ENCODE assay signal across 18 mouse cellular contexts in the genomic region with DNA sequence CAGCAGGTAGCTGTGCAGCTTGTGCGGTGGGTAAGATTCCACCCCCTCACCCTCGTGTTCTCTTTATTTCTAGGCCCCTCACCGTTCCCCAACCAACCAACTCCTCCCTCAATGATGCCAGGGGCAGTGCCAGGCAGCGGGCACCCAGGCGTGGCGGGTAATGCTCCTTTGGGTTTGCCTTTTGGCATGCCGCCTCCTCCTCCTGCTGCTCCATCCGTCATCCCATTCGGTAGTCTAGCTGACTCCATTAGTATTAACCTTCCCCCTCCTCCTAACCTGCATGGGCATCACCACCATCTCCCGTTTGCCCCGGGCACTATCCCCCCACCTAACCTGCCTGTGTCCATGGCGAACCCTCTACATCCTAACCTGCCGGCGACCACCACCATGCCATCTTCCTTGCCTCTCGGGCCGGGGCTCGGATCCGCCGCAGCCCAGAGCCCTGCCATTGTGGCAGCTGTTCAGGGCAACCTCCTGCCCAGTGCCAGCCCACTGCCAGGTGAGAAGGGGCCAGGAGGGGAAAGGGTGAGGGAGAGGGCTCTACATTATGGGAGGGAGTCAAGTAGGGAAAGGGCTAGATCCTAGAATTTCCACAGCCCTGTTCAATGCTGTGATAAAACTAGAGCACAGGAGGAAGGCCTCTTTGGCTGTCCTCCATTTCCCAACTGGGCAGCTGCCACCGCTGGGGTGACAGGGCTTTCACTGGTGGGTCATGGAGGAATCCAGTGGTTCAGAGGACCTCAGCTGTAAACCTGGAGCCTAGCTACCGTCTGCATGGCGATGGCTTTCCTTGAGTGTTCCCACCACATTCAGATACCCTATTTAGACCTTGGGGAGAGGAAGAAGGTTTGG. TPM values are rescaled to one million over a fixed set of nuclear protein-coding genes. Genes with fewer than 3 reads are reported as not detected.
DNase-seq lines count a peak whose midpoint lies in the region; ATAC-seq and TF ChIP-seq lines count a peak whose summit lies in the region.
"Had no signal": no experiment of that assay in that cellular context is flagged by ENCODE, and none has a peak within 500 bp of the region (broad histone marks: within the 10 kb centered on the region; RNA-seq: fewer than 3 reads in every experiment).

No protein-coding gene starts in this region.

- no peak overlapping the region for H3K4me3 ChIP-seq in heart, embryonic 13.5 days
- H3K4me3 ChIP-seq in midbrain, embryonic 13.5 days (replicated peaks): no peak overlapping the region
- no peak overlapping the region for H3K4me3 ChIP-seq in midbrain, postnatal 0 days (ENCODE audit: low read depth, low read length)
- no peak overlapping the region for H3K4me3 ChIP-seq in intestine, embryonic 14.5 days (ENCODE audit: low read depth, low read length)
- H3K4me3 ChIP-seq: embryonic facial prominence, embryonic 15.5 days; heart, embryonic 15.5 days; limb, embryonic 13.5 days; megakaryocyte, embryonic 14.5 days; neural tube, embryonic 15.5 days had no signal

- intact Hi-C loops in heart, postnatal 36 days (cut with DNase I): loop anchor here (2.0 kb wide), 1 partner anchor 49 kb away; no protein-coding TSS in a partner anchor

- peaks cover 38% of the 10 kb centered on the region for H3K4me1 ChIP-seq in heart, embryonic 13.5 days
- peaks cover 32% of the 10 kb centered on the region for H3K4me1 ChIP-seq in midbrain, embryonic 13.5 days (replicated peaks)
- H3K4me1 ChIP-seq in midbrain, postnatal 0 days (ENCODE audit: insufficient read depth, low read length): peaks cover 9% of the 10 kb centered on the region; the same call in 1 of the 2 replicates
- H3K4me1 ChIP-seq in intestine, embryonic 14.5 days (replicated peaks; ENCODE audit: control insufficient read depth, insufficient read depth, low read length): peaks cover 14% of the 10 kb centered on the region; the same call in 1 of the 2 replicates

- no peaks in the 10 kb centered on the region for H3K9me3 ChIP-seq in heart, embryonic 13.5 days
- H3K9me3 ChIP-seq in midbrain, embryonic 13.5 days: no peaks in the 10 kb centered on the region
- no peaks in the 10 kb centered on the region for H3K9me3 ChIP-seq in midbrain, postnatal 0 days (ENCODE audit: low read length)
- no peaks in the 10 kb centered on the region for H3K9me3 ChIP-seq in intestine, embryonic 14.5 days (ENCODE audit: control insufficient read depth, low read length)
- H3K9me3 ChIP-seq: embryonic facial prominence, embryonic 15.5 days; heart, embryonic 15.5 days; limb, embryonic 13.5 days; megakaryocyte, embryonic 14.5 days; neural tube, embryonic 15.5 days had no signal

- no peak for TF ChIP-seq CTCF in midbrain, postnatal 0 days (IDR thresholded peaks at IDR 0.05)

- DNase-seq in heart, postnatal 36 days: no peak
- no peak for DNase-seq in midbrain, postnatal 0 days (ENCODE audit: low spot score)
- DNase-seq in intestine, embryonic 14.5 days (ENCODE audit: low spot score): no peak
- DNase-seq in spleen, adult 18-20 months: no peak
- no peak for DNase-seq in right cerebral cortex, postnatal 10 days (ENCODE audit: low spot score in 2 of 2)
- DNase-seq in layer of hippocampus, adult 9-10 months (ENCODE audit: low spot score): no peak
- DNase-seq: gastrocnemius, postnatal 14 days; kidney, postnatal 10 days; lung, adult 2 months; thymus, postnatal 14 days had no signal

- H3K27me3 ChIP-seq in heart, embryonic 13.5 days (replicated peaks): no peaks in the 10 kb centered on the region
- no peaks in the 10 kb centered on the region for H3K27me3 ChIP-seq in midbrain, embryonic 13.5 days
- no peaks in the 10 kb centered on the region for H3K27me3 ChIP-seq in midbrain, postnatal 0 days (ENCODE audit: insufficient read depth, low read length)
- no peaks in the 10 kb centered on the region for H3K27me3 ChIP-seq in intestine, embryonic 14.5 days (replicated peaks; ENCODE audit: control insufficient read depth, insufficient read depth, low read length)
- H3K27me3 ChIP-seq: embryonic facial prominence, embryonic 15.5 days; heart, embryonic 15.5 days; limb, embryonic 13.5 days; megakaryocyte, embryonic 14.5 days; neural tube, embryonic 15.5 days had no signal

- 90% methylated on average over 22 of the region's 22 CpGs for WGBS in heart, embryonic 13.5 days
- WGBS in midbrain, embryonic 13.5 days: 94% methylated on average over 22 of the region's 22 CpGs
- WGBS in midbrain, postnatal 0 days: 94% methylated on average over 22 of the region's 22 CpGs
- 90% methylated on average over 22 of the region's 22 CpGs for WGBS in intestine, embryonic 14.5 days

- peak overlapping the region; percentile 20; the same call in 1 of the 2 replicates for H3K27ac ChIP-seq in heart, embryonic 13.5 days (replicated peaks)
- 0 out of 2 replicates have a peak overlapping the region, but pooled peaks have one; percentile 9 for H3K27ac ChIP-seq in midbrain, embryonic 13.5 days
- H3K27ac ChIP-seq in midbrain, postnatal 0 days (ENCODE audit: low read depth, low read length): no peak overlapping the region
- peak overlapping the region; percentile 33; the same call in 1 of the 2 replicates for H3K27ac ChIP-seq in intestine, embryonic 14.5 days (ENCODE audit: low read depth)
- H3K27ac ChIP-seq: embryonic facial prominence, embryonic 15.5 days; limb, embryonic 13.5 days; neural tube, embryonic 15.5 days had no signal

- H3K4me2 ChIP-seq in heart, embryonic 13.5 days: no peak overlapping the region
- H3K4me2 ChIP-seq in midbrain, embryonic 13.5 days (replicated peaks): no peak overlapping the region
- H3K4me2 ChIP-seq in midbrain, postnatal 0 days (ENCODE audit: low read depth, low read length, poor library complexity, severe bottlenecking): no peak overlapping the region
- H3K4me2 ChIP-seq in intestine, embryonic 14.5 days (ENCODE audit: low read length): no peak overlapping the region
- H3K4me2 ChIP-seq: embryonic facial prominence, embryonic 15.5 days; heart, embryonic 15.5 days; limb, embryonic 13.5 days; neural tube, embryonic 15.5 days had no signal

- H3K36me3 ChIP-seq in heart, embryonic 13.5 days: peaks cover 93% of the 10 kb centered on the region
- H3K36me3 ChIP-seq in midbrain, embryonic 13.5 days: peaks cover 86% of the 10 kb centered on the region
- peaks cover 64% of the 10 kb centered on the region for H3K36me3 ChIP-seq in midbrain, postnatal 0 days (ENCODE audit: insufficient read depth, low read length)
- peaks cover 83% of the 10 kb centered on the region for H3K36me3 ChIP-seq in intestine, embryonic 14.5 days (ENCODE audit: control insufficient read depth, insufficient read depth, low read length)

- no peak for ATAC-seq in heart, embryonic 13.5 days (ENCODE audit: extremely low read depth, insufficient number of reproducible peaks, low FRiP score, low TSS enrichment)
- no peak for ATAC-seq in midbrain, embryonic 13.5 days
- no peak for ATAC-seq in midbrain, postnatal 0 days (ENCODE audit: low FRiP score)
- ATAC-seq in intestine, embryonic 14.5 days (replicated peaks; ENCODE audit: low FRiP score, low TSS enrichment, low read depth): no peak
- ATAC-seq: forebrain, embryonic 16.5 days had no signal

- peak overlapping the region; percentile 21; the same call in 1 of the 2 replicates for H3K9ac ChIP-seq in heart, embryonic 13.5 days
- H3K9ac ChIP-seq in midbrain, embryonic 13.5 days (replicated peaks): no peak overlapping the region
- no peak overlapping the region for H3K9ac ChIP-seq in midbrain, postnatal 0 days (replicated peaks; ENCODE audit: low read length, poor library complexity, severe bottlenecking)
- no peak overlapping the region for H3K9ac ChIP-seq in intestine, embryonic 14.5 days (ENCODE audit: low read length)
- H3K9ac ChIP-seq: embryonic facial prominence, embryonic 15.5 days; heart, embryonic 15.5 days; limb, embryonic 13.5 days; neural tube, embryonic 15.5 days had no signal

RNA-seq across cellular contexts. Expression of gene Myl6, which starts 5.9 kb away (rescaled TPM):
- polyA plus RNA-seq in heart, embryonic 13.5 days (2015; fragmentation: Nextera tagmentation; extraction: Ambion mirVana): 1,202 and 1,344 TPM in 2 replicates
- 100 to 1,000 TPM; 267 to 286 TPM for total RNA-seq in heart, postnatal 36 days (2021)
- 836 and 885 TPM in 2 replicates for polyA plus RNA-seq in midbrain, embryonic 13.5 days (2015; fragmentation: Nextera tagmentation; extraction: Ambion mirVana)
- 648 and 715 TPM in 2 replicates for total RNA-seq in midbrain, postnatal 0 days (2014; rRNA removed)
- polyA plus RNA-seq in midbrain, postnatal 0 days (2015; fragmentation: Nextera tagmentation; extraction: Ambion mirVana): 946 and 1,057 TPM in 2 replicates
- 1,777 and 1,828 TPM in 2 replicates for polyA plus RNA-seq in intestine, embryonic 14.5 days (2014; fragmentation: Nextera tagmentation; extraction: Ambion mirVana)

RNA-seq across cellular contexts. Expression of gene Myl6b, which starts 10.4 kb away (rescaled TPM):
- polyA plus RNA-seq in heart, embryonic 13.5 days (2015; fragmentation: Nextera tagmentation; extraction: Ambion mirVana): 3.2 and 4.5 TPM in 2 replicates
- 1 to 10 TPM; 2.8 to 3.2 TPM for total RNA-seq in heart, postnatal 36 days (2021)
- polyA plus RNA-seq in midbrain, embryonic 13.5 days (2015; fragmentation: Nextera tagmentation; extraction: Ambion mirVana): 3.4 and 4.3 TPM in 2 replicates
- 24.6 and 28.6 TPM in 2 replicates for total RNA-seq in midbrain, postnatal 0 days (2014; rRNA removed)
- 4.9 and 5.4 TPM in 2 replicates for polyA plus RNA-seq in midbrain, postnatal 0 days (2015; fragmentation: Nextera tagmentation; extraction: Ambion mirVana)
- 3.1 TPM in 2 replicates for polyA plus RNA-seq in intestine, embryonic 14.5 days (2014; fragmentation: Nextera tagmentation; extraction: Ambion mirVana)

RNA-seq across cellular contexts. Expression of gene Smarcc2, which starts 29.0 kb away (rescaled TPM):
- polyA plus RNA-seq in heart, embryonic 13.5 days (2015; fragmentation: Nextera tagmentation; extraction: Ambion mirVana): 55.2 and 57.1 TPM in 2 replicates
- total RNA-seq in heart, postnatal 36 days (2021): 10 to 100 TPM; 79.8 to 82.7 TPM
- 200 and 212 TPM in 2 replicates for polyA plus RNA-seq in midbrain, embryonic 13.5 days (2015; fragmentation: Nextera tagmentation; extraction: Ambion mirVana)
- 216 and 233 TPM in 2 replicates for total RNA-seq in midbrain, postnatal 0 days (2014; rRNA removed)
- polyA plus RNA-seq in midbrain, postnatal 0 days (2015; fragmentation: Nextera tagmentation; extraction: Ambion mirVana): 129 and 143 TPM in 2 replicates
- polyA plus RNA-seq in intestine, embryonic 14.5 days (2014; fragmentation: Nextera tagmentation; extraction: Ambion mirVana): 71.9 and 82.2 TPM in 2 replicates

RNA-seq across cellular contexts. Expression of gene Esyt1, which starts 37.6 kb away (rescaled TPM):
- 17.2 and 17.3 TPM in 2 replicates for polyA plus RNA-seq in heart, embryonic 13.5 days (2015; fragmentation: Nextera tagmentation; extraction: Ambion mirVana)
- 10 to 100 TPM; 19.3 TPM for total RNA-seq in heart, postnatal 36 days (2021)
- 11.6 and 13.7 TPM in 2 replicates for polyA plus RNA-seq in midbrain, embryonic 13.5 days (2015; fragmentation: Nextera tagmentation; extraction: Ambion mirVana)
- total RNA-seq in midbrain, postnatal 0 days (2014; rRNA removed): 16.2 and 16.6 TPM in 2 replicates
- 7.3 and 7.4 TPM in 2 replicates for polyA plus RNA-seq in midbrain, postnatal 0 days (2015; fragmentation: Nextera tagmentation; extraction: Ambion mirVana)
- 27.3 and 28.0 TPM in 2 replicates for polyA plus RNA-seq in intestine, embryonic 14.5 days (2014; fragmentation: Nextera tagmentation; extraction: Ambion mirVana)

RNA-seq across cellular contexts. Expression of gene Zc3h10, which starts 59.5 kb away (rescaled TPM):
- polyA plus RNA-seq in heart, embryonic 13.5 days (2015; fragmentation: Nextera tagmentation; extraction: Ambion mirVana): 7.6 and 9.4 TPM in 2 replicates
- total RNA-seq in heart, postnatal 36 days (2021): 1 to 10 TPM; 7.2 to 8.8 TPM
- polyA plus RNA-seq in midbrain, embryonic 13.5 days (2015; fragmentation: Nextera tagmentation; extraction: Ambion mirVana): 23.3 and 24.2 TPM in 2 replicates
- total RNA-seq in midbrain, postnatal 0 days (2014; rRNA removed): 20.6 and 30.3 TPM in 2 replicates
- polyA plus RNA-seq in midbrain, postnatal 0 days (2015; fragmentation: Nextera tagmentation; extraction: Ambion mirVana): 12.0 and 12.5 TPM in 2 replicates
- polyA plus RNA-seq in intestine, embryonic 14.5 days (2014; fragmentation: Nextera tagmentation; extraction: Ambion mirVana): 11.3 TPM in 2 replicates
